Mouse (Mus musculus) megakaryocyte, embryonic 14.5 days (primary cell): ENCODE results near the gene Gab1.

Experiments used
- FLI1 ChIP-seq: IDR thresholded peaks from 2 replicates; pipeline ENCODE4 v1.6.1; 2012; ENCODE audit warnings: low read length, inconsistent platforms, mixed read lengths
- GATA1 ChIP-seq: IDR thresholded peaks from 3 replicates; pipeline ENCODE4 v1.6.1; 2012; ENCODE audit warnings: mixed read lengths, low read length, inconsistent platforms, borderline replicate concordance

- TF ChIP-seq GATA1 (no peak), FLI1 (no peak)
These were observed 40.2 kb downstream of the Gab1 start for GRCm38 (mm10) chr8:80840090-80840489.
